Mouse (Mus musculus): ENCODE data around the gene Zmiz1. TPM values are rescaled to one million over a fixed set of nuclear protein-coding genes. Genes with fewer than 3 reads are reported as not detected.
A peak's percentile ranks its signal among the peaks of the same experiment; 100 is the strongest.

Zmiz1 gene
- polyA plus RNA-seq, 1 experiment from 2014 or later, result 26.3 TPM

DNA sequence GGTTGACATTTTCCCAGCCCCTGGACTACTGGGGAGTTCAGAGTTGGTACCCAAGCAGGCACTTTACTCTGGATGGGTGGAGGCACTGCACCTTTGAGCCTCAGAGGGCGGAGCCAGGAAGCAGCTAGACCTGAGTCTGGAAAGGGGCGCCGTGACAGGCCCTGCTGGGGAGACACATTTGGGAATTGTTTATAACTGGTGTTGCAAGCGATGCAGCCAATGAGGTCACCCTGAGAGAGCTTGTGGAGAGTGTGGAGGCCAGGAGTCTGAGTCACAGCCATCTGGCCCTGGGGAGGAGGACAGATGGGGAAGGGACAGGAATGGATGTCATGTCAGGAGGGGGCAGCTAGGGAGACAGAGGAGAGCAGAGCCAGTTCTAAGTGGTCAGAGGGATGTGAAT lies 60.7 kb downstream of the Zmiz1 start:
- Histone ChIP-seq H3K27ac (ENCODE audit: low read length) (0 out of 2 replicates have a peak overlapping the region, but pooled peaks have one; percentile 6), H3K4me2 (ENCODE audit: low read depth, low read length) (no peak overlapping the region), H3K27me3 (ENCODE audit: control insufficient read depth, insufficient read depth, low read length) (no peaks in the 10 kb centered on the region), H3K9ac (ENCODE audit: low read length) (peak overlapping the region; percentile 2; the same call in 1 of the 2 replicates), H3K9me3 (replicated peaks; ENCODE audit: control insufficient read depth, low read length) (no peaks in the 10 kb centered on the region), H3K36me3 (ENCODE audit: control insufficient read depth, insufficient read depth, low read length) (0 out of 2 replicates have a peak, but pooled peaks cover 3% of the 10 kb centered on the region), H3K4me1 (ENCODE audit: control insufficient read depth, insufficient read depth, low read length) (peaks cover 91% of the 10 kb centered on the region), H3K4me3 (replicated peaks; ENCODE audit: low read length) (no peak overlapping the region)
- ATAC-seq (ENCODE audit: insufficient read depth, low FRiP score), result peak; percentile 23; the same call in 1 of the 2 replicates
- 47% methylated on average over 4 of the region's 4 CpGs for whole genome bisulfite sequencing

DNA sequence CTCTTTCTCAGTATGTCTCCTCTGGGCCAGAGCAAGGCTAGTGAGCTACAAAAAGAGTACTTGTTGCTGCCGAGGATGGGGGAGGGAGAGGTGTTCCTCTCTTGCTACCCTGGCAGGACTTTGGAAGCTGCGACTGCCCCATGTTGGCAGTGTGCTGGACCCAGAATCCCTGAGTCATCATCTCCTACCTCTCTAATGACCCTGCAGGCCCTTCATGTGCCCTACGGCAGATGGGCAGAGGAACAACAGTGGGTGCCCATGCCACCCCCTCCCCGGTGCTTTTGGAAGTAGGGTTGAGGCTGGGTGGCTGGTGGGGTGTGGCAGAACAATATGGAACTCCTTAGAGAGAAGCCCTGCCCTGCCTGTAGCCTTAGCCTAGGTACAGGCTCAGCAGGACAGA lies 61.6 kb downstream of the Zmiz1 start:
- WGBS, result 74% methylated on average over 4 of the region's 4 CpGs
- no peak overlapping the region; the same call in 1 of the 2 replicates for H3K9ac ChIP-seq (ENCODE audit: low read length)
- no peaks in the 10 kb centered on the region for H3K9me3 ChIP-seq (replicated peaks; ENCODE audit: control insufficient read depth, low read length)
- no peak overlapping the region for H3K4me3 ChIP-seq (replicated peaks; ENCODE audit: low read length)
- no peak for ATAC-seq (ENCODE audit: insufficient read depth, low FRiP score)
- no peak overlapping the region for H3K27ac ChIP-seq (ENCODE audit: low read length)
- H3K4me1 ChIP-seq (ENCODE audit: control insufficient read depth, insufficient read depth, low read length), result peaks cover 89% of the 10 kb centered on the region
- H3K27me3 ChIP-seq (ENCODE audit: control insufficient read depth, insufficient read depth, low read length), result no peaks in the 10 kb centered on the region
- H3K36me3 ChIP-seq (ENCODE audit: control insufficient read depth, insufficient read depth, low read length), result 0 out of 2 replicates have a peak, but pooled peaks cover 3% of the 10 kb centered on the region
- H3K4me2 ChIP-seq (ENCODE audit: low read depth, low read length), result no peak overlapping the region

DNA sequence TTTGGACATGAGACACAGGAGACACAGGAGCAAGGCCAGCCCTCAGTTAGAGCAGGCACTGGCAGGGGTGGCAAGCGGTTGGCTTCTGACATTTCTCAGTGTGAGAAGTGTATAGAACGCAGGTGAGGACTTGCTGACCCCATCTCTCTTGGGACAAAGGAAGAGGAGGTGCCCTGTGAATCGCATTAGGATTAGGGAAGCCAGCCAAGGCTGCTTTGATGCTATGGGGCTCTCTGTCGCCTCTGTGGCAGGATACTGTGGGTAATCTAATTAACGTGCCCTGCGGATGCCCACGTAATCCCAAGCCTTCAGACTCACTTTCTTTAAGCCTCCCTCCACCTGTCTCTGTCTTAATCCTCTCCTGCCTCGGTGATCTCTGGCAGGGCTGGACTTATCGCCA lies 62.0 kb downstream of the Zmiz1 start:
- Histone ChIP-seq H3K4me3 (replicated peaks; ENCODE audit: low read length) (no peak overlapping the region), H3K36me3 (ENCODE audit: control insufficient read depth, insufficient read depth, low read length) (peaks cover 6% of the 10 kb centered on the region; the same call in 1 of the 2 replicates), H3K9ac (ENCODE audit: low read length) (no peak overlapping the region), H3K27me3 (ENCODE audit: control insufficient read depth, insufficient read depth, low read length) (no peaks in the 10 kb centered on the region), H3K4me1 (ENCODE audit: control insufficient read depth, insufficient read depth, low read length) (peaks cover 89% of the 10 kb centered on the region), H3K4me2 (ENCODE audit: low read depth, low read length) (no peak overlapping the region), H3K27ac (ENCODE audit: low read length) (no peak overlapping the region), H3K9me3 (replicated peaks; ENCODE audit: control insufficient read depth, low read length) (no peaks in the 10 kb centered on the region)
- no peak for ATAC-seq (ENCODE audit: insufficient read depth, low FRiP score)
- 61% methylated on average over 9 of the region's 9 CpGs for WGBS

DNA sequence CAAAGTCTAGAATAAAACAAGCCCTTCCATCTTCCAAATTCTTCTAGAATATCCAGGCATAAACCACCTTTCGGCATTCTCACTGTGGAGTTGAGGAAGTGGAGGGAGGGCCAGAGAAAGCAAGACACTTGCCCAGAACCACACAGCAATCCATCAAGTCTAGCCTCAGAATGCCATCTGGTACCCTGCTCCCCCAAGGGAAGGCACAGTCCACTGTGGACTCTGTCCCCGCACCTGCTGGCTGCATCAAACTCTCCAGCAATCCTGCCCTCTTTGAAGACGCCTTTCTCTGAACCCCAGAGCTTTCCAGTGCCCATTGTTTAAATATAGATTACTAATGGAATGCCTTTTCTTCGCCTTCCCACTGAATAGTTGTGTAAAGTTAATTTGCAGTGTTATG lies 62.5 kb downstream of the Zmiz1 start:
- Histone ChIP-seq H3K4me3 (replicated peaks; ENCODE audit: low read length) (no peak overlapping the region), H3K4me1 (ENCODE audit: control insufficient read depth, insufficient read depth, low read length) (peaks cover 84% of the 10 kb centered on the region), H3K9me3 (replicated peaks; ENCODE audit: control insufficient read depth, low read length) (no peaks in the 10 kb centered on the region), H3K9ac (ENCODE audit: low read length) (no peak overlapping the region), H3K27ac (ENCODE audit: low read length) (no peak overlapping the region), H3K36me3 (ENCODE audit: control insufficient read depth, insufficient read depth, low read length) (peaks cover 7% of the 10 kb centered on the region; the same call in 1 of the 2 replicates), H3K27me3 (ENCODE audit: control insufficient read depth, insufficient read depth, low read length) (no peaks in the 10 kb centered on the region), H3K4me2 (ENCODE audit: low read depth, low read length) (no peak overlapping the region)
- no peak for ATAC-seq (ENCODE audit: insufficient read depth, low FRiP score)
- WGBS, result 54% methylated on average over 4 of the region's 4 CpGs

DNA sequence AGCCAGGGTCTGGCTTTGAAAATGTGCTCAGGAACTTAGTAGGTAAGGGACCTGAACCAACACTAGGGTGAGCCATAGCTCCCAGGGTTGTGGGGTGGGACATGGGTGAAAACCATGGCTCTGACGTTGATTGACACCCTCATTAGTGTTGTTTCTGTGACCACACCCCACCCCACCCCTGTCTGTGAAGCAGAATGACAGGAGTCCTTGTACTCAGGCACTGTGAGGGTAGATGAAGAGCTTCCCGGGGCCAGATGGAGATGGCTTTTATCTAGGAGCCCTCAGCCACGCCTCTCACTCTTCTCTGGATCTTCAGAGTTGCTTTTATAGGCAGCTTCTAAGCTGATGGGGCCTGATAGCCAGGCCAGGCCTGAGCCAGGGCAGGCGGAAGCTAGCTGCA lies 63.4 kb downstream of the Zmiz1 start:
- H3K36me3 ChIP-seq (ENCODE audit: control insufficient read depth, insufficient read depth, low read length), result peaks cover 7% of the 10 kb centered on the region; the same call in 1 of the 2 replicates
- no peaks in the 10 kb centered on the region for H3K9me3 ChIP-seq (replicated peaks; ENCODE audit: control insufficient read depth, low read length)
- peaks cover 79% of the 10 kb centered on the region for H3K4me1 ChIP-seq (ENCODE audit: control insufficient read depth, insufficient read depth, low read length)
- H3K9ac ChIP-seq (ENCODE audit: low read length), result peak overlapping the region; percentile 33; the same call in 1 of the 2 replicates
- H3K4me3 ChIP-seq (replicated peaks; ENCODE audit: low read length), result no peak overlapping the region
- H3K27me3 ChIP-seq (ENCODE audit: control insufficient read depth, insufficient read depth, low read length), result no peaks in the 10 kb centered on the region
- 44% methylated on average over 4 of the region's 4 CpGs for WGBS
- no peak for ATAC-seq (ENCODE audit: insufficient read depth, low FRiP score)
- no peak overlapping the region for H3K4me2 ChIP-seq (ENCODE audit: low read depth, low read length)
- H3K27ac ChIP-seq (ENCODE audit: low read length), result no peak overlapping the region

DNA sequence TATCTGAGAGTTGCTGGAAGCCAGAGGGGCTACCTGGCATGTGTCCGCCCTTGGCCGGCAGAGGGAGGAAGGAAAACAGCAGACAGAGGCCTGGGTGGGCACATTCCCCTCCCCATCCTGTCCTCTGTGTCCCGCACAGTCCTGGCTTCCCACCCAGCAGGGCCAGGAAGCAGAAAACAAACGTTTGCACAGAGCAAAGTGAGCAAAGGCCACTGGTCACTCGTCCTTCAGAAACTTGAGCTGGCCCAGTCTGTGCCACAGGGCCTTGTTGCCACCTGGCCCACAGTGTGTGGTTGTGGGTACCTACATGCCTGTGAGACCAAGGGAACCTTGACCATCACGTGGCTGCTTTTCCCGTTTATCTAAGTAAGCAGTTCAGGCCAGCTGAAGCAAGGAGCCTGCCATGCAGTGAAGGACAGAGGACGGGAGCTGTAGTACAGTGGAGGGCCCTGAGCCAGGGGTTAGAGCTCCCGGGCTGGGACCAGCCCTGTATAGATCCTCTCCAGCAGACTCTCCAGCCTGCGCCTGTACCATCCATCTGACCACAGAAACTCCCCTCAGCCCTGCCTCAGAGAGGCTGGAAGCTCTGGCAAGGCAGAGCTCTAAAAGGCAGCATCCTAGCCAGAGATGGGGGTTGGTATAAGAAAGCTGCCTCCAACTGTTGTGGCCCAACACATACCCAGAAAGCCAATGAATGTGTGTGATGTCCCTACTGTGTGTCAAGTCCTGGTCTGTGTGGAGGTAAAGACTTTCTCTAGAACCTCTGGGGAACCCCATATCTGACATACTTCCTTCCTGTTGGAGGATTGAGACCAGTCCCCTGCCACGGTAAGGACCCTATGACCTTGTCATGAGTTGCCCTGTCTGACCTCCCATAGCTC lies 64.5 kb downstream of the Zmiz1 start:
- Histone ChIP-seq H3K4me1 (ENCODE audit: control insufficient read depth, insufficient read depth, low read length) (peaks cover 74% of the 10 kb centered on the region), H3K9me3 (replicated peaks; ENCODE audit: control insufficient read depth, low read length) (no peaks in the 10 kb centered on the region), H3K4me2 (ENCODE audit: low read depth, low read length) (no peak overlapping the region), H3K4me3 (replicated peaks; ENCODE audit: low read length) (no peak overlapping the region), H3K27ac (ENCODE audit: low read length) (peak overlapping the region; percentile 28), H3K9ac (ENCODE audit: low read length) (0 out of 2 replicates have a peak overlapping the region, but pooled peaks have one; percentile 28), H3K36me3 (ENCODE audit: control insufficient read depth, insufficient read depth, low read length) (peaks cover 6% of the 10 kb centered on the region; the same call in 1 of the 2 replicates), H3K27me3 (ENCODE audit: control insufficient read depth, insufficient read depth, low read length) (no peaks in the 10 kb centered on the region)
- whole genome bisulfite sequencing, result 41% methylated on average over 11 of the region's 11 CpGs
- ATAC-seq (ENCODE audit: insufficient read depth, low FRiP score), result 0 out of 2 replicates have a peak, but pooled peaks have one; percentile 23

DNA sequence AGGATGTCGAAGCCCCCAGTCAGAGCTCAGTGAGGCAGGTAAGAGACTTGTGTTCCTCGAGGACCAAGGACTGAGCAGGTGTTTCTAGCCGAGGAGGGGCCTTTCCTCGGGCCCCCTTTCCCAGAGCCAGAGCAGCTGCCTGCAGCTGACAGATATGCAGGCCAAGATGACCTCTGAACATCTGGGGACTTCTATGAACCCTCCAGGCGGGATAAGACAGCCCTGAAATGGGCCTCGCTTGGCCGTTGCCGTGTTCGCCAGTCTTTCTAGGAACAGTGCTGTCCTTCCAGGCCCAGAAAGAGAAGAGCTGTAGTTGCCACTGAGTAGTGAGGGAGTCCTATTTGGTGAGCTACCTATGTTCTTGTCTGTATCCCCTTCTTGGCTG lies 65.1 kb downstream of the Zmiz1 start:
- H3K9me3 ChIP-seq (replicated peaks; ENCODE audit: control insufficient read depth, low read length), result no peaks in the 10 kb centered on the region
- no peak overlapping the region for H3K9ac ChIP-seq (ENCODE audit: low read length)
- no peak overlapping the region for H3K4me2 ChIP-seq (ENCODE audit: low read depth, low read length)
- no peaks in the 10 kb centered on the region for H3K27me3 ChIP-seq (ENCODE audit: control insufficient read depth, insufficient read depth, low read length)
- WGBS, result 68% methylated on average over 9 of the region's 9 CpGs
- peaks cover 75% of the 10 kb centered on the region for H3K4me1 ChIP-seq (ENCODE audit: control insufficient read depth, insufficient read depth, low read length)
- H3K36me3 ChIP-seq (ENCODE audit: control insufficient read depth, insufficient read depth, low read length), result peaks cover 4% of the 10 kb centered on the region; the same call in 1 of the 2 replicates
- ATAC-seq (ENCODE audit: insufficient read depth, low FRiP score), result no peak
- H3K27ac ChIP-seq (ENCODE audit: low read length), result no peak overlapping the region
- H3K4me3 ChIP-seq (replicated peaks; ENCODE audit: low read length), result no peak overlapping the region

DNA sequence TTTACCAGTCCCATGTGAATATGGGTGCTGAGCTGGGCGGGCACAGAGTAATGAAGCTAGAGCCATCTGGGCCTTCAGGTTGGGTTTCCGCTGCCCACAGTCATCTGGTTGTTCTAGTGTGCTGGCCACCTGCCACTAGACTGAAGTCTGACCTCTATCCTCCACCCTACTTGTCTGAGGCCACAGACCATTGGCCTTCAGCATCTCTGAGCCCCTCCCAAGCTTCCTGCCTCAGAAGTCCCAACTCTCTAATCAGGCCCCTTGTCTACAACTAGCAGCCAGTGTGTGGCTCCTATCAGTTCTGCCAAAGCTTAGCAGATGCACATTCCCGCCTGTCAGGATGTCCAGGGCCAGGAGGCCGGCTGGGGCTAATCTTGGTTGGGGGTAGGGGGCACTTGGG lies 65.9 kb downstream of the Zmiz1 start:
- Histone ChIP-seq H3K36me3 (ENCODE audit: control insufficient read depth, insufficient read depth, low read length) (peaks cover 4% of the 10 kb centered on the region; the same call in 1 of the 2 replicates), H3K9me3 (replicated peaks; ENCODE audit: control insufficient read depth, low read length) (no peaks in the 10 kb centered on the region), H3K4me2 (ENCODE audit: low read depth, low read length) (no peak overlapping the region), H3K4me3 (replicated peaks; ENCODE audit: low read length) (no peak overlapping the region), H3K4me1 (ENCODE audit: control insufficient read depth, insufficient read depth, low read length) (peaks cover 67% of the 10 kb centered on the region), H3K27ac (ENCODE audit: low read length) (no peak overlapping the region), H3K9ac (ENCODE audit: low read length) (peak overlapping the region; percentile 31; the same call in 1 of the 2 replicates), H3K27me3 (ENCODE audit: control insufficient read depth, insufficient read depth, low read length) (no peaks in the 10 kb centered on the region)
- no peak for ATAC-seq (ENCODE audit: insufficient read depth, low FRiP score)
- WGBS, result 70% methylated on average over 4 of the region's 4 CpGs

DNA sequence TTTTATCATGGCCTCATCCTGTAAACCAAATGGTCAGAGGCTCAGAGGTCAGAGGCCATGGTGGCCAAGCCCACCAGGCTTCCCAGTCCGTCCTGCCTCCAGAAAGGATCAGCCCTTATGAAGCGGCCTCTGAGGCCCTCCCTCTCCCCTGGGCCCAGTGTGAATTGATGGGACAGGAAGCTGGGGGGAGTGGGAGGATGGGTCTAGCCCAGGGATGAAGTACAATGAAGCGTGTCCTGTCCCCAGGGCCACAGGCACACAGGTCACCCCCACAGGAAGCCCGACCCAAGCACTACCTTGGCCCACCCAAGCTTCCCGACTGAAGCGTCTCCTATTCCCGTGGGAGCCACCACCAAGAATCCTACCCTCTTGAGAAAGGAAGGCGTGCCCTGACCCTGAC lies 66.7 kb downstream of the Zmiz1 start:
- no peaks in the 10 kb centered on the region for H3K9me3 ChIP-seq (replicated peaks; ENCODE audit: control insufficient read depth, low read length)
- H3K9ac ChIP-seq (ENCODE audit: low read length), result no peak overlapping the region
- no peaks in the 10 kb centered on the region for H3K27me3 ChIP-seq (ENCODE audit: control insufficient read depth, insufficient read depth, low read length)
- WGBS, result 68% methylated on average over 8 of the region's 8 CpGs
- H3K4me2 ChIP-seq (ENCODE audit: low read depth, low read length), result no peak overlapping the region
- no peak for ATAC-seq (ENCODE audit: insufficient read depth, low FRiP score)
- H3K27ac ChIP-seq (ENCODE audit: low read length), result no peak overlapping the region
- H3K4me1 ChIP-seq (ENCODE audit: control insufficient read depth, insufficient read depth, low read length), result peaks cover 59% of the 10 kb centered on the region
- H3K4me3 ChIP-seq (replicated peaks; ENCODE audit: low read length), result no peak overlapping the region
- H3K36me3 ChIP-seq (ENCODE audit: control insufficient read depth, insufficient read depth, low read length), result peaks cover 4% of the 10 kb centered on the region; the same call in 1 of the 2 replicates

Data from stomach, embryonic 16.5 days (tissue).